Mouse (Mus musculus) frontal cortex, adult 2 months (tissue): ENCODE data around the gene Nek6. TPM values are rescaled to one million over a fixed set of nuclear protein-coding genes. Genes with fewer than 3 reads are reported as not detected.

Source experiments
- DNase-seq, 2 experiments: peaks; one replicate each; pipeline ENCODE4 v3.0.0; 2022; ENCODE audit warnings: low spot score in 1 of 2; ENCODE audit errors: extremely low spot score in 1 of 2
- polyA plus RNA-seq: library from polyadenylated mRNA; depleted of rRNA; stranded (reverse); fragments of >200 nt; gene quantifications from 2 replicates; pipeline ENCODE4 v1.2.3, GENCODE M21; 2012

Nek6 gene
- polyA plus RNA-seq, 1 experiment, result 25.8 TPM

- no peak for DNase-seq
These were observed 51.2 kb downstream of the Nek6 start for GRCm38 (mm10) chr2:38562596-38562995.

- DNase-seq, result no peak
These were observed 60.6 kb downstream of the Nek6 start for GRCm38 (mm10) chr2:38571971-38572601.

GRCm38 (mm10) chr2:38574697-38575096 lies 63.3 kb downstream of the Nek6 start:
- no peak for DNase-seq

DNA sequence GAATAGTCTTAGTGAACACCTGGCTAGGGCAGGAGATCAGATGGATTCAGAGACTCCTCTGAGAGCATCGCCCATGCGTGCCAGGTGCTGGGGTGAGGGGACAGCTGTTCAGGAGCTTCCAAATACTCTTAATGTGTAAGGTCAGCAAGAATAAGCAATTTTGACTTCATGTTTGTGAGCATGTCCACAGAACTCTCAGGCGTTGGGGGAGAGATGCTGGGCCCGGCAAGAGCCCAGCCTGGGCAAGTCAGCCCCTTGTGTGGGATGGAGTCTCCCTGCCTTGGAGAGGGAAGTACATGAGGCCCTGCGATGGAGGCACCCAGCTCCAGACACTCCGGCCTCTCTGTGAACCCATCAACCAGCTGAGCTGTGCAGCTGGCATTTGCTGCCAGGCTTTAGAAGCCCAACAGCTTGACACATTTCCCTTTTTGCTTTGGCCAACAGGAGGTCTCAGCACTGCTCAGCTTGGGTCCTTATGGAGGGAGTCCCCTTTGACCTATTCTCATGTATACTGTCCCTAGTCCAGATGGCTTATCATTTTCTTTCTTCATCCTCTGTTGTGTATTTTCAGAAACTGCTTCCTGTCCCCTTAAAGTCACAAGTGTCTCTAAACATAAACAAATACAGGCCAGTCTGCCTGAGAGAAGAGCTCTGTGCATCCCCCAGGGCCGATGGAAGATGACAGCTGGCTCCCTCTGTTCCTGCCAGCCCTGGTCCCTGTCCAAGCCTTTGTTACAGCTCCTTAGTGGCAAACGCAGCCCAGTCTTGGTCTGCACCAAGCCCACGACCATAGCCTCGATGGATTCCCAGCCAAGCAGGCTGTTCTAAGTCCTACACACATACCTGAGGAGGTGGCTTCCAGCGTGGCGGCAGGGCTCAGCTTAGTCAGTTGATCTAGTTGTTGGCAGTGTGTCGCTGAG lies 67.4 kb downstream of the Nek6 start:
- peak; percentile 17 to 45 for DNase-seq

DNA sequence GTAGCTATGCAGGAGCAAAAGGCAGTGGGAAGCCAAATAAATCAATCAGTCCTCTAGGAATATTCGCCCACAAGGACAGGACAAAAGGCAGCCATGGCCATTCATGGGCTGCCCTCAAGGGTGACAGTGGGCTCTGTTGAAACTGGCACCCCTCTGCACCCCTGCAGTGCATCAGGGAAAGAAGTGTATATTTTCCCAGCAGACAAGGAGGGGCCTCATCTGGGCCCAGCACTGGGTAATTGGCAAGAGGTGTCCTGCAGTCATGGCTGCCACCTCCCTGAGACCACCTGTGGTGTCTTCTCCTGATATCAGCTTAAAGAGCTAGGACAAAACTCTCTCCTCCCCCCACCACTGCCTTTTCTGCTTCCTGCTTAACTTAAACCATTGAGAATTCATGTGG lies 68.1 kb downstream of the Nek6 start:
- no peak for DNase-seq

DNA sequence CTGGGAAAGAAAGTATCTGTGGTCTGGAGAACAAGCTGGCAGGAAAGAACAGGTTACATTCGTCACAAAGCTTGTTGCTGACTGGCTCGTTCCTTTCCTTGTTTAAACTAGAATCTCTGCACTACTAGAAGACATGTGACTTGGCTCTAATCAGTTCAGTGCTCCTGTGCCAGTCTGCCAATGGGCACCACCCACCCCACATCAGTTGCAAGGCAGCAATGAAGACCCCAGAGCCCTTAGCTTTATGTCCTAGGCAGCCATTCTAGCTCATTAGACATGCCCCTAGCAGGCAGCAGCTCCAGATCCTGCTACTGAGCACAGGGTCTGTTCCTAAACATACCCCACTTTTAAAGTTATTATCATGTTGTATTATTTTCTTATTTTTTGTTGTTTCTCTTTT lies 72.5 kb downstream of the Nek6 start:
- no peak for DNase-seq

- no peak for DNase-seq
These were observed 73.3 kb downstream of the Nek6 start for GRCm38 (mm10) chr2:38584514-38585378.

DNA sequence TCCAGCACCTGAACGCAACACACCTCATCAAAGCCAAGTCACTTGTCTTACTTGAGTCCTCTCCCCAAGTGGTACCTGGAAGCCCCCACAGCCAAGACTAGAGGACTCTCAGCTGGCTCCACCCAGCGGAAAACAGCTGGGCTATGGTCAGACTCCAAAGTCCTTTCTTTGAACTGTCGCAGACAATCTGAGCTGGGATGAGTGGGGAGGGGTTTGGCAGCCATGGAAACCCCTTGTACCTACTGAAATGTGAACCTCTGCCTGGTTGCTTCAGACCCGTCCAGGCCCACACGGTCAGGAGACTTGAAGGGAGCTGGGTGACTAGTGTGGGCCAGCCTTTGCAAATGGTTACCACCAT lies 73.9 kb downstream of the Nek6 start:
- no peak for DNase-seq

GRCm38 (mm10) chr2:38586733-38587132 lies 75.3 kb downstream of the Nek6 start:
- no peak for DNase-seq

- peak in 1 of 2 experiments; percentile 72 for DNase-seq
These were observed 80.5 kb downstream of the Nek6 start for GRCm38 (mm10) chr2:38591751-38592459.

DNA sequence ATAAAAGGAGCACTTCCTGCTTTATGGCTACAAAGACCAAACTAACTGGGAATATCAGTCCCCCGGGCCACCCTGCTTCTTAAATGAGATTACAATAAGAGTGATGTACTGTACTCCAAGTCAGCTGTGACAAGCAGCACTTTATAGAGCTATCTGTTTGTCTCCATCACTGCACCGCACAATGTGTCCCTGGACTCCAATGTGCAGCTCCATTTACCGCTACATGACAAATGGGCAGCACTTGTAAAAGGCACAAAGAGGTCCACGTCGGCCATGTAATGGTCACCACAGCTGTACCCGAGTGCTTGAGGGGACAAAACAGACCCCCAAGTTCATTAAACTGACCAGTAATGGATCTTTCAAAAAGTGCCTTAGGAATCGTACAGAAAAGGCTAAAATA lies 83.4 kb downstream of the Nek6 start:
- DNase-seq, result no peak

GRCm38 (mm10) chr2:38597896-38598295 lies 86.5 kb downstream of the Nek6 start:
- DNase-seq, result no peak

GRCm38 (mm10) chr2:38598395-38598794 lies 87.0 kb downstream of the Nek6 start:
- no peak for DNase-seq

DNA sequence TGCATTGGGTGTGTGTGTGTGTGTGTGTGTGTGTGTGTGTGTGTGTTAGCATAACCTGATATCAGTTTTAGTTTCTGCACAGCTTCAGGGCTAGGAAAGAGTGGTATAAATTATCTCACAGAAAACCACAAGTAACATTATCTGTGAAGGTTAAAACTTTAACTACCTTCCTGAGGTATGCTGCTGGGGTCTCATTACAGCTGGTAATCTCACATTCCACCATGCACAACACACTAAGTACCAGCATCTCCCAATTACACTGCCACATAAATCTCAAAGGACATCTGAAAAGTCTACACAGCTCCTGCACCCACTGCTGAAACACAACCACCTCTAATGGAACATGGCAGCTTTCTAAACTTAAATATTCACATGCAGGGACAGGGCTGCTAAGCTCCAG lies 89.4 kb downstream of the Nek6 start:
- no peak for DNase-seq

GRCm38 (mm10) chr2:38607716-38608115 lies 96.3 kb downstream of the Nek6 start:
- DNase-seq, result no peak

DNA sequence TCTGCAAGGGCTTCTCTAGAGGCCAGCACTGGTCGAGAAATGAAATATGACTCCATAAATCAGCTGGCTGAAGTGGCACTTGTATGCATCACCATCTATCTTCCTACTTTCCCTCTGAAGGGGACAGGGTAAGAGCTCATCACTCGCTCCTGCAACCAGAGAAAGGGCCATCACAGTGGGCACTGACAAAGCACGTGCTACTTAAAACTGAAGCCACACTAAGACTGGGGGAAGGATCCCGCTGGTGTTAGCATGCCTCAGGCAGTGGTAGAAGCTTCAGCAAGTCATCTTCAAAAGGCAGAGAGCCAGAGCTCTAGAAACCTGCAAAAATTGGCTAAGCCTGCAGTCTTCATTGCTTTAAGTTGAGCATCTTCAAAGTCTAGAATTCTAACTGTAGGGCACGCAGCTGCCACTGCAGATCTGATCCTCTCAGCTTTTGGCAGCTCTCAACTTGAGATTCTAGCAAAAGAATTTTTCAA lies 97.4 kb downstream of the Nek6 start:
- peak in 1 of 2 experiments; percentile 48 for DNase-seq

GRCm38 (mm10) chr2:38609310-38609709 lies 97.9 kb downstream of the Nek6 start:
- no peak for DNase-seq

DNA sequence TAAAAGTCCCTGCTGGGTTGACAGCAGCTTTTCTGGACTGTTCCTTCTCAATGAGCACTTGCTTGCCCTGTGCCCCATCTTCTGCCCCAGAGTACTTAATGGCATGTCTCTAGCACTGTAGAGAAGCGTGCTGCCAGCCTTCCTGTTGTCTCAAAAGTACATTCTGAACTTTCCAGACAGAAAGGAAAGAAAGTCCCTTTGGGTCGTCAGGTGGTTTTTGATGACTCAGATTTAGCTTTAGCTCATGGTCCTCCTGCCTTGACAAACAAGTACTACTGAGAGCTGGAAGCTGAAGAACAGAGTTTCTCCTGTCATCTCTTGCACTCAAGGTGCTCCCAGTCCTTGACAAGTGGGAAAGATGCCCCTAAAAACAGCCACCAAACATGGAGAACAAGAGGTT lies 98.7 kb downstream of the Nek6 start:
- DNase-seq, result no peak

GRCm38 (mm10) chr2:38612596-38612995 lies 101.2 kb downstream of the Nek6 start:
- DNase-seq, result no peak

DNA sequence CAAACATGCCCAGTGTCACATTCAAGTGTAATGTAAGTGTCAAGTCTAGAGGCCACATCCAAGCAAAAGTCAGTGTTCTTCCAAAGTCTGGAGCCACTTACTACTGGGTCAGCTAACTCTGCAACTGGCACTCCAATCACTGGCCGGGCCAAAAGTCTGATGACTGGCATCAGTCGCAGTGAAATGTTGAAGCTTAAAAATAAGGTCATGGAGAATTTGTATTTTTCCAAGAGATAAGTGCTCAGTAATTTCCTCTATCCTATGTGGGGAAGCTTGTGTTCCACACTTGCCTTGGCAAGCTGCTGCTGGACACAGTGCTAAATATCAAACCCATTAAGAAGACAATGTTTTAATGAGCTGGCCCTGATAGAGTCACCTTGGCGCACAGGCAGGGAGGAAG lies 102.1 kb downstream of the Nek6 start:
- no peak for DNase-seq
